Mouse (Mus musculus) forebrain, embryonic 16.5 days (tissue): Measurements from ENCODE around the gene Cyp4a10. TPM values are rescaled to one million over a fixed set of nuclear protein-coding genes. Genes with fewer than 3 reads are reported as not detected.

Experiments used
- ATAC-seq: fragments of 200-750 bp; cut with Nextera tagmentation; 2 replicates; pipeline ENCODE4 v1.8.0; 2017; ENCODE audit warnings: mild to moderate bottlenecking, moderate library complexity
- H3K27ac ChIP-seq: fragments of 300-500 bp; sonication (generic); 2 replicates; pipeline ENCODE4 v1.5.1; 2014; ENCODE audit warnings: low read length, control low read depth
- H3K27me3 ChIP-seq: fragments of 300-500 bp; sonication (generic); replicated peaks from 2 replicates; pipeline ENCODE4 v1.6.1; 2014; ENCODE audit warnings: low read length; ENCODE audit not compliant: control insufficient read depth, insufficient read depth
- H3K36me3 ChIP-seq: fragments of 300-500 bp; sonication (generic); 2 replicates; pipeline ENCODE4 v1.6.1; 2014; ENCODE audit not compliant: control insufficient read depth, insufficient read depth
- H3K4me1 ChIP-seq: fragments of 300-500 bp; sonication (generic); replicated peaks from 2 replicates; pipeline ENCODE4 v1.6.1; 2014; ENCODE audit warnings: low read length; ENCODE audit not compliant: control insufficient read depth, insufficient read depth
- H3K4me2 ChIP-seq: fragments of 300-500 bp; sonication (generic); 2 replicates; pipeline ENCODE4 v1.6.1; 2014; ENCODE audit warnings: mild to moderate bottlenecking, low read length, control low read depth
- H3K4me3 ChIP-seq: fragments of 300-500 bp; sonication (generic); replicated peaks from 2 replicates; pipeline ENCODE4 v1.5.1; 2014; ENCODE audit warnings: mild to moderate bottlenecking, low read length, control low read depth
- H3K9ac ChIP-seq: fragments of 300-500 bp; sonication (generic); replicated peaks from 2 replicates; pipeline ENCODE4 v1.6.1; 2014; ENCODE audit warnings: low read depth, low read length, control low read depth
- H3K9me3 ChIP-seq: fragments of 300-500 bp; sonication (generic); 2 replicates; pipeline ENCODE4 v1.6.1; 2016; ENCODE audit warnings: low read length; ENCODE audit not compliant: control insufficient read depth
- polyA plus RNA-seq: library from polyadenylated mRNA; unstranded; fragments of >200 nt; fragmentation: Nextera tagmentation; extraction: Ambion mirVana; gene quantifications from 2 replicates; pipeline ENCODE4 v1.2.1, GENCODE M21; 2015

Cyp4a10 gene
- polyA plus RNA-seq, 1 experiment from 2014 or later: not detected

- Histone ChIP-seq H3K27ac (no peak overlapping the region), H3K9ac (no peak overlapping the region), H3K4me2 (no peak overlapping the region), H3K4me1 (no peaks in the 10 kb centered on the region), H3K4me3 (no peak overlapping the region), H3K36me3 (no peaks in the 10 kb centered on the region), H3K9me3 (no peaks in the 10 kb centered on the region), H3K27me3 (no peaks in the 10 kb centered on the region)
- ATAC-seq: no peak
Measured at GRCm38 (mm10) chr4:115583036-115583435, 65.0 kb downstream of the Cyp4a10 start.

Other genes with a start within 250 kb of the Cyp4a10 start
- not detected in 2 replicates for gene Cyp4a12a, start 219.2 kb upstream of the Cyp4a10 start, polyA plus RNA-seq
- gene Cyp4a12b, start 106.6 kb upstream of the Cyp4a10 start, polyA plus RNA-seq: not detected in 2 replicates
- gene Cyp4a30b, start 65.7 kb upstream of the Cyp4a10 start, polyA plus RNA-seq: not detected in 2 replicates
- not detected in 2 replicates for gene Cyp4a14, start 22.1 kb upstream of the Cyp4a10 start, polyA plus RNA-seq
- not detected in 2 replicates for gene Cyp4a31, start 45.4 kb downstream of the Cyp4a10 start, polyA plus RNA-seq
- not detected in 2 replicates for gene Cyp4a32, start 82.7 kb downstream of the Cyp4a10 start, polyA plus RNA-seq
- 0.41 and 0.42 TPM in 2 replicates for gene Cyp4b1, start 129.5 kb downstream of the Cyp4a10 start, polyA plus RNA-seq
- 18.1 and 20.7 TPM in 2 replicates for gene Efcab14, start 219.5 kb downstream of the Cyp4a10 start, polyA plus RNA-seq